In genomic region chr8:26688035-26688434, GRCm38 (mm10) we compare ENCODE assay signal across 18 mouse cellular contexts.
"Had no signal": no experiment of that assay in that cellular context is flagged by ENCODE, and none has a peak within 500 bp of the region (broad histone marks: within the 10 kb centered on the region; RNA-seq: fewer than 3 reads in every experiment).

No protein-coding gene starts in this region.

- H3K27me3 ChIP-seq: liver, embryonic 15.5 days; megakaryocyte, embryonic 14.5 days; neural tube, embryonic 12.5 days had no signal

- H3K4me3 ChIP-seq: kidney, embryonic 15.5 days; left cerebral cortex, adult 2 months; limb, embryonic 12.5 days; liver, embryonic 15.5 days; megakaryocyte, embryonic 14.5 days; neural tube, embryonic 12.5 days; stomach, embryonic 15.5 days had no signal

- ATAC-seq: midbrain, embryonic 16.5 days had no signal

- DNase-seq: kidney, adult 18-20 months; kidney, postnatal 25 days; lung, embryonic 14.5 days; lung, postnatal 10 days; lung, postnatal 4 days; right cerebral cortex, postnatal 14 days; thymus, adult 2 months; thymus, postnatal 25 days had no signal

- H3K9ac ChIP-seq: kidney, embryonic 15.5 days; limb, embryonic 12.5 days; liver, embryonic 15.5 days; lung, embryonic 14.5 days; neural tube, embryonic 12.5 days; stomach, embryonic 15.5 days had no signal

- H3K9me3 ChIP-seq: kidney, embryonic 15.5 days; limb, embryonic 12.5 days; liver, embryonic 15.5 days; neural tube, embryonic 12.5 days; stomach, embryonic 15.5 days had no signal

- H3K36me3 ChIP-seq: kidney, embryonic 15.5 days; limb, embryonic 12.5 days; liver, embryonic 15.5 days; neural tube, embryonic 12.5 days; stomach, embryonic 15.5 days had no signal

- H3K4me1 ChIP-seq: liver, embryonic 15.5 days; megakaryocyte, embryonic 14.5 days had no signal

- H3K27ac ChIP-seq: left cerebral cortex, adult 2 months; limb, embryonic 12.5 days; liver, embryonic 15.5 days; neural tube, embryonic 12.5 days; stomach, embryonic 15.5 days had no signal

- H3K4me2 ChIP-seq: kidney, embryonic 15.5 days; limb, embryonic 12.5 days; liver, embryonic 11.5 days; liver, embryonic 15.5 days; lung, embryonic 14.5 days; midbrain, embryonic 11.5 days; neural tube, embryonic 12.5 days; stomach, embryonic 15.5 days had no signal
